Mouse (Mus musculus) ES-Bruce4 (cell line): ENCODE results near the gene Arid1b.

ENCODE experiments used
- CTCF ChIP-seq: IDR thresholded peaks from one replicate; pipeline ENCODE4 v1.8.1; 2011; ENCODE audit warnings: low read depth, low read length
- EP300 ChIP-seq: IDR thresholded peaks from 2 replicates; pipeline ENCODE4 v1.6.1; 2011; ENCODE audit warnings: low read depth, low read length; ENCODE audit not compliant: insufficient read depth
- POLR2A ChIP-seq: IDR thresholded peaks from one replicate; pipeline ENCODE4 v1.8.1; 2011; ENCODE audit warnings: low read length; ENCODE audit not compliant: insufficient read depth

DNA sequence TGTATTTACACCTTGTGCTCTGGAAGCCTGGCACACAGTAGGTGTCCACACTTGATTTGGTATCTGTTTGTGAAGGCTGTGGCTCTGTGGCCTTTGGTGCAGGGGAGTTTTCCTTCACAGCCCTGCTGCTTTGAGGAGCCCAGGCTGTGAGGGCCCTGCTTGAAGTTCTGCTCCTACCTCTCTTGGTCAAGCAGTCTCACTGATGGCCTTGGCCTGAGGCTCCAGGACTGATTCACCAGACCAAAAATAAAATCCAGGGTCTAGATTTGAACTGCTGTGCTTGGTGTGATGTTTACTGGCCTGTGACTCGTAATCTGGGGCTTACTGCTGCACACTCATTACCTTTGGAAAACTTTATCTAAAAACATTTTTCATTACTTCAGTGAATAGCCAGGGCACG, 45.7 kb downstream of the Arid1b start:
- TF ChIP-seq POLR2A = no peak
- TF ChIP-seq CTCF = no peak
- no peak for TF ChIP-seq EP300
